Mouse (Mus musculus) spleen, adult 2 months (tissue): ENCODE measurements around the gene Fam196a. TPM values are rescaled to one million over a fixed set of nuclear protein-coding genes. Genes with fewer than 3 reads are reported as not detected.

Source experiments
- DNase-seq, 2 experiments: peaks; one replicate each; pipeline versions ENCODE4 v3.0.0 to v3.0.0-alpha.2; 2012 to 2021; ENCODE audit warnings: low spot score in 2 of 2, low read depth in 1 of 2
- H3K27ac ChIP-seq: fragments of 200-500 bp; 2 replicates; pipeline ENCODE4 v1.5.1; 2012; ENCODE audit warnings: low read length, inconsistent platforms; ENCODE audit not compliant: insufficient read depth
- H3K27me3 ChIP-seq: fragments of 200-500 bp; 2 replicates; pipeline ENCODE4 v1.6.1; 2012; ENCODE audit warnings: mild to moderate bottlenecking, moderate library complexity, low read length, inconsistent platforms; ENCODE audit not compliant: control insufficient read depth, insufficient read depth
- H3K36me3 ChIP-seq: fragments of 200-500 bp; 2 replicates; pipeline ENCODE4 v1.6.1; 2012; ENCODE audit warnings: mild to moderate bottlenecking, low read length, inconsistent platforms; ENCODE audit not compliant: control insufficient read depth, insufficient read depth
- H3K4me1 ChIP-seq: fragments of 200-500 bp; 2 replicates; pipeline ENCODE4 v1.6.1; 2011; ENCODE audit warnings: inconsistent platforms; ENCODE audit not compliant: control insufficient read depth, insufficient read depth, insufficient read length
- H3K4me3 ChIP-seq: fragments of 200-500 bp; 2 replicates; pipeline ENCODE4 v1.5.1; 2011; ENCODE audit warnings: mild to moderate bottlenecking, inconsistent platforms; ENCODE audit not compliant: insufficient read depth, insufficient read length; ENCODE audit errors: extremely low read depth
- CTCF ChIP-seq: fragments of 200-500 bp; IDR thresholded peaks from 2 replicates; pipeline ENCODE4 v1.5.1; 2011; ENCODE audit warnings: mild to moderate bottlenecking, inconsistent platforms; ENCODE audit not compliant: insufficient read depth, insufficient read length, insufficient replicate concordance; ENCODE audit errors: extremely low read depth
- POLR2A ChIP-seq: fragments of 200-500 bp; IDR thresholded peaks from 2 replicates; pipeline ENCODE4 v1.6.1; 2011; ENCODE audit warnings: low read depth, low read length, inconsistent platforms
- WGBS: fragments of 180-500 bp; shearing (Covaris S2); methylation state at CpG from one replicate; pipeline ENCODE4 v1.1.7; 2018; 5-methylcytosine and 5-hydroxymethylcytosine counted together
- polyA plus RNA-seq: library from polyadenylated mRNA; depleted of rRNA; stranded (reverse); fragments of >200 nt; gene quantifications from 2 replicates; pipeline ENCODE4 v1.2.3, GENCODE M21; 2012; rRNA removed

The Fam196a gene
- not detected in 2 replicates for polyA plus RNA-seq

DNA sequence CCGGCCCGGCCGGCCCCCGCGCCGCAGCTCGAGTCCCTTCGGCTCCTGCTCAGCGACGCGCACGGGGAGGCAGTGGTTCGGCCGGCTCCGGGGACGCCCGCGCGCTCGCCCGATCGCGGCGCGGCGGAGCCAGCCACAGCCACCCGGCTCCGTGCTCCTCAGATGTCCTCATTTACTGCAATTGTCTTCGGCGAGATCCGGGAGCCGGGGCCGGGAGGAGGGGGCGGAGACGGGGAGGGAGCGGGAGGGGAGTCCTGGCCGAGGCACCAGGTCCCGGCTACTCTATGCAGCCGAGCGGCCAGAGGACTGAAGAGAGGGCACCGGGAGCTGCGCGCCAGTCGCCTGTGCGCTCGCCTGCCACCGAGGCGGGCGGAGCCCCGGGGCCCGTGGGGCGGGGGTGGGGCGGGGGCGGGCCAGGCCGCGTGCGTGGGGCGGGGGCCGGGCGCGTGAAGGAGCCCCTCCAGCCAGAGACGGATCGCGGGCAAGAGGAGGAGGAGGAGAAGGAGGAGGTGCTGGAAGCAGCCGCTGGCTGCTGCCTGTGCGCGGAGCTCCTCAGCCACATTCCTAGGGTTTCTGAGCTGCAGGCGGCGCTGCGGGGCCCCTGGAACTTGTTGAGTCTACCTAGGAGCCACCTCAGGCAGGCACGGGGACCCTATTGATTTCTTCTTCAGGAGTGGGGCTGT lies at the start of gene Fam196a:
TSS of gene Fam196a (minus strand) at position 504 of the 683 bp plus-strand sequence.
- Histone ChIP-seq H3K4me1 (no peaks in the 10 kb centered on the region; the same call in 1 of the 2 replicates), H3K36me3 (no peaks in the 10 kb centered on the region), H3K4me3 (no peak within 1 kb of the TSS), H3K27ac (no peak within 1 kb of the TSS), H3K27me3 (no peaks in the 10 kb centered on the region)
- DNase-seq: no peak
- TF ChIP-seq POLR2A (no peak), CTCF (no peak)
- WGBS: 6% methylated on average over 43 of the region's 71 CpGs

DNA sequence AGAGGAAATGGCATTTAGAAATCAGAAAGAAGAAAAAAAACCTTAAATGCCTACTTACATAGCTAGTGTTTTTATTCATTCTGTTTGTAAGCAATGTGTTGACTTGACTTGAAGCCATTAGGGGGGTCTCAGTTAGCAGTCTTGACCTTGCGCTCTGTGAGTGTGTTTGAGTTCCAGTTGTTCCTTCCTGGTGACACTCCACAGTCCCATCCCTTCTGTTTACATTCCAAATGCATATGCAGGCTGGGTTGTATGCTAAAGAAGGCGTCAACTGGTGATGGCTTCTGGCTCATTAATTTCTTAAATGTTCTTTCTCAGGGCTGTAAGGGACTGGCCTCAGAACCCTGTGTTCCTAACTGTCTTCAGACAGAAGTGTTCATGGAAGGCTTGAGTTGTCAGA lies 23.4 kb upstream of the Fam196a start:
- H3K27me3 ChIP-seq: no peaks in the 10 kb centered on the region
- TF ChIP-seq POLR2A (no peak), CTCF (no peak)
- no peak overlapping the region for H3K4me3 ChIP-seq
- DNase-seq: no peak
- no peak overlapping the region for H3K27ac ChIP-seq
- H3K4me1 ChIP-seq: no peaks in the 10 kb centered on the region
- 93% methylated on average over 2 of the region's 2 CpGs for WGBS
- no peaks in the 10 kb centered on the region for H3K36me3 ChIP-seq

DNA sequence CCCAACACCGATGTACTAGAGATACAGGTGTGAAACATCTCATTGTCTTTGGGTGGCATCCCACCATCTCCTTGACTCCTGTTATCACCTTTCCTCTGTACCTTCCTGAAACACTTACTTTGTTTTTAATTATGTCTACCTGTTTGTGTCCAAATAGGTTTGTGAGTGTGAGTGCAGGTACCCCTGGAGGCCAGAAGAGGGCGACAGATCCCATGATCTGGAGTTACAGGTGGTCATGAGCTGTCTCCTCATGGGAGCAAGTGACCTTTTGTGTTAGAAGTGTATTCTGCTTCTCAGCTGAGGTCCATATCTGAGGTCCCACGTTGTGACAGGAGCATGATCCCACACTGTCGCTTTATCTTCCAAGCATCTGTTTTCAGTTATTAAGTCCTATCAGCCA lies 22.6 kb upstream of the Fam196a start:
- no peak for TF ChIP-seq CTCF
- TF ChIP-seq POLR2A: no peak
- H3K27ac ChIP-seq: no peak overlapping the region
- no peaks in the 10 kb centered on the region for H3K27me3 ChIP-seq
- H3K4me1 ChIP-seq: no peaks in the 10 kb centered on the region
- H3K4me3 ChIP-seq: no peak overlapping the region
- no peak for DNase-seq
- H3K36me3 ChIP-seq: no peaks in the 10 kb centered on the region
- WGBS: 75% methylated on average over 4 of the region's 4 CpGs

GRCm38 (mm10) chr7:134959086-134959485 lies 20.9 kb upstream of the Fam196a start:
- H3K4me3 ChIP-seq: no peak overlapping the region
- H3K27me3 ChIP-seq: no peaks in the 10 kb centered on the region
- 85% methylated on average over 6 of the region's 6 CpGs for WGBS
- TF ChIP-seq CTCF: no peak
- no peak for TF ChIP-seq POLR2A
- no peak overlapping the region for H3K27ac ChIP-seq
- no peaks in the 10 kb centered on the region for H3K4me1 ChIP-seq
- H3K36me3 ChIP-seq: no peaks in the 10 kb centered on the region
- no peak for DNase-seq

DNA sequence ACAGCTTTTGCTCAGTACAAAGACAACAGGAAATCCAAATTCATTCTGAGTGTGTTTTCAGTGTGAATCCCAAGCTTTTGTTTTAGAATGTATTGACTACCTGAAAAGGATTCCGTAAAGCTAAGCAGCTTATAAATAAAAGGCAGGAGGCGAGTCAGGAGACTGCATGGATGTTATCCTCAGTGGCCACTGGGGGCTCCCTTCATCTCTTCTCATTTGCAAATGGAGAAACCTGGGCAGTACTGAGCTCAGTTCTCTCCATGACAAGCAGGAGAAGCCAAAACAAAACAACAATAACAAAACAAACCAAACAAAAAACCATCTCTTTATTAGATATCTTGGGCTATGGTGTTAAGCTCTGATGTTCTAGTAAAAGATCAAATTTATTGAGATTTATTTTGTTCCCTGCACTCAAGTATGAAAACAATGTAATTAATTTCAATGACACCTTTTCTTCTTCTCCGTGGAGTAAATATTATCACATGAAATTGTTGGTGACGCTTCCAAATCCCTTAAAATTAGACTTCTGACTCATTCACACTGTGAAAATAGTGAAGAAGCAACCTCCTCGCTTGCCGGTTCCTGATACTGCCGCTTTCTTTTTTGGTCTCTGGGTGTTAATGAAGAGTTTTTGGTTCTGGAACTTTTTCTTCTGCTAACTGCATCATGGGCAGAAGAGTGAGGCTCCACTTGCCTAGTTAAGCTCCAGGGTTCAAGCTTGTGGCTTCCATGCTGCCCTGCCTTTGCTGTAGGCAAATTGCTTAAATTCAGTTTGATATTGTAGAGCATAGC lies 7.9 kb upstream of the Fam196a start:
- Histone ChIP-seq H3K4me1 (no peaks in the 10 kb centered on the region), H3K36me3 (no peaks in the 10 kb centered on the region), H3K4me3 (no peak overlapping the region), H3K27me3 (no peaks in the 10 kb centered on the region), H3K27ac (no peak overlapping the region)
- whole genome bisulfite sequencing: 90% methylated on average over 7 of the region's 7 CpGs
- TF ChIP-seq POLR2A: no peak
- DNase-seq: no peak

DNA sequence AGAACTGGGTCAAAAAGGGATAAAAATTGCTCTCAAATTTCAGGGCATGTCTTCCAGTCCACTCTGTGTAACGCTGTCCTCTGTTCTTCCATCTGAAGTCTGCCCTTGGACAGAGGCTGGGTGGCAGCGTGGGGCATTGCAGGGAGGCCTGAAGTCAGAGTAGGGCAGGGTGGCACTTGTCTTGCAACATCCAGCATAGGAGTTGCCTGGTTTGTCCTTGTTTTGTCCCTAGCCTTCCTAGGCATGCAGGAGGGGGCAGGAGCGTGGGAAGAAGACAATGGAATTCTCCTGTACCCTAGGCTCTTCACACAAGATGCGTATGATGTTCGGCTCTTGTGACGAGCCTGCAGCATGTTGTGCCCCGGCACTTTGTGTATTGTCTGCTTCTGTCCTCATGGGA lies 5.5 kb upstream of the Fam196a start:
- no peak overlapping the region for H3K27ac ChIP-seq
- H3K4me1 ChIP-seq: no peaks in the 10 kb centered on the region
- DNase-seq: no peak
- TF ChIP-seq POLR2A (no peak), CTCF (no peak)
- 78% methylated on average over 7 of the region's 7 CpGs for WGBS
- no peaks in the 10 kb centered on the region for H3K36me3 ChIP-seq
- no peak overlapping the region for H3K4me3 ChIP-seq
- no peaks in the 10 kb centered on the region for H3K27me3 ChIP-seq

- DNase-seq: no peak
- Histone ChIP-seq H3K36me3 (no peaks in the 10 kb centered on the region), H3K4me1 (no peaks in the 10 kb centered on the region), H3K27me3 (no peaks in the 10 kb centered on the region), H3K27ac (no peak overlapping the region), H3K4me3 (no peak overlapping the region)
- TF ChIP-seq POLR2A (no peak), CTCF (no peak)
- WGBS: 87% methylated on average over 6 of the region's 6 CpGs
Observed at GRCm38 (mm10) chr7:134943063-134943462, 4.8 kb upstream of the Fam196a start.
